In the genomic region with DNA sequence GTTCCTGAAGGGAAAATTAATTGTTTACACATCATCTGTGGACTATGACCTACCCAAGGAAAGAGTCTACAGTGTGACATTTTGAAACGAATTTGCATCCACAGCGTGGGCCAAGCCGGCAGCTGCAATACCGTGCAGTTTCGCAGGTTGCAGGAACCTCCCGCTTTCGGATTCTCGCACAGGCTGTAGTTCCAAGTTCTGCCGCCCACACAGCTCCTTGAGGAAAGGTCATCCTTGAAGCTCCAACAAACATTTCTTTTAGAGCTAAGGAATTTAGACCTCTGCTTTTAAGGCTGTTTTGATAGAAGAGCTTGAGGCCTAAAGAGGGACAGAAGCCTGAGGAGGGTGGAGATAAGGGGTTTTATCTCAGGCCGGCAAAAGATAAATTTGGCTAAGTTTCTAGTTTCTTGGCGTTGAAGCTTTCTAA, we compare ENCODE assay signal across 9 mouse cellular contexts.
DNase-seq lines count a peak whose midpoint lies in the region; ATAC-seq and TF ChIP-seq lines count a peak whose summit lies in the region.
"Had no signal": no experiment of that assay in that cellular context is flagged by ENCODE, and none has a peak within 500 bp of the region (broad histone marks: within the 10 kb centered on the region; RNA-seq: fewer than 3 reads in every experiment).

No protein-coding gene starts in this region.

- TF ChIP-seq CTCF in layer of hippocampus, adult 2 months (conservative IDR thresholded peaks at IDR 0.05): no peak
- TF ChIP-seq CTCF in cortical plate, adult 2 months (IDR thresholded peaks at IDR 0.05; ENCODE audit: extremely low read depth, insufficient read depth, low read length): no peak

- H3K4me3 ChIP-seq in layer of hippocampus, adult 2 months: no peak overlapping the region
- H3K4me3 ChIP-seq in cortical plate, adult 2 months (ENCODE audit: insufficient read depth, low read length): no peak overlapping the region
- no peak overlapping the region for H3K4me3 ChIP-seq in forebrain, embryonic 15.5 days
- no peak overlapping the region for H3K4me3 ChIP-seq in hindbrain, embryonic 16.5 days (ENCODE audit: low read length)

- no peak for TF ChIP-seq POLR2A in cortical plate, adult 2 months (IDR thresholded peaks at IDR 0.05; ENCODE audit: extremely low read depth, insufficient read depth, low read length)

- H3K9ac ChIP-seq in forebrain, embryonic 15.5 days (replicated peaks): no peak overlapping the region
- H3K9ac ChIP-seq in hindbrain, embryonic 16.5 days (ENCODE audit: low read depth, low read length): no peak overlapping the region

- no peaks in the 10 kb centered on the region for H3K9me3 ChIP-seq in forebrain, embryonic 15.5 days
- no peaks in the 10 kb centered on the region for H3K9me3 ChIP-seq in hindbrain, embryonic 16.5 days (ENCODE audit: control insufficient read depth, low read length)

- no peaks in the 10 kb centered on the region for H3K36me3 ChIP-seq in forebrain, embryonic 15.5 days
- H3K36me3 ChIP-seq in hindbrain, embryonic 16.5 days (ENCODE audit: control insufficient read depth, insufficient read depth, low read length): no peaks in the 10 kb centered on the region

- peaks cover 3% of the 10 kb centered on the region for H3K4me1 ChIP-seq in cortical plate, adult 2 months (ENCODE audit: control insufficient read depth, insufficient read depth, low read length)
- no peaks in the 10 kb centered on the region for H3K4me1 ChIP-seq in forebrain, embryonic 15.5 days
- no peaks in the 10 kb centered on the region for H3K4me1 ChIP-seq in hindbrain, embryonic 16.5 days (ENCODE audit: control insufficient read depth, insufficient read depth, low read depth, low read length)

- no peak for ATAC-seq in forebrain, embryonic 15.5 days (replicated peaks)
- ATAC-seq in hindbrain, embryonic 16.5 days: no peak

- DNase-seq in layer of hippocampus, adult 2 months (ENCODE audit: low spot score in 2 of 2): no peak
- DNase-seq in layer of hippocampus, postnatal 36 days: no peak
- peak; percentile 69 to 73 for DNase-seq in kidney, postnatal 36 days
- peak; percentile 64 for DNase-seq in right cerebral cortex, postnatal 36 days (ENCODE audit: low spot score in 2 of 2)
- DNase-seq in cerebellum, postnatal 4 days (ENCODE audit: low spot score in 2 of 2): no peak
- DNase-seq: cerebellum, adult 11-12 months had no signal

- peak overlapping the region; percentile 47; the same call in 1 of the 2 replicates for H3K27ac ChIP-seq in layer of hippocampus, adult 2 months
- peak overlapping the region; percentile 76; the same call in 1 of the 2 replicates for H3K27ac ChIP-seq in cortical plate, adult 2 months (ENCODE audit: insufficient read depth, low read length)
- no peak overlapping the region for H3K27ac ChIP-seq in forebrain, embryonic 15.5 days (replicated peaks)
- H3K27ac ChIP-seq in hindbrain, embryonic 16.5 days (ENCODE audit: low read depth, low read length): no peak overlapping the region

- no peak overlapping the region for H3K4me2 ChIP-seq in forebrain, embryonic 15.5 days (replicated peaks)
- H3K4me2 ChIP-seq in hindbrain, embryonic 16.5 days (ENCODE audit: low read length): no peak overlapping the region

- no peaks in the 10 kb centered on the region for H3K27me3 ChIP-seq in forebrain, embryonic 15.5 days
- no peaks in the 10 kb centered on the region for H3K27me3 ChIP-seq in hindbrain, embryonic 16.5 days (replicated peaks; ENCODE audit: control insufficient read depth, insufficient read depth, low read length)

- whole genome bisulfite sequencing in forebrain, embryonic 15.5 days: 93% methylated on average over 11 of the region's 11 CpGs
- WGBS in hindbrain, embryonic 16.5 days: 89% methylated on average over 11 of the region's 11 CpGs

Comparison
In these comparisons a context has a peak if more than half of its experiments do, and no peak if none do; other contexts are left out.
1. DNase-seq: peak in kidney, postnatal 36 days (2 of 2) and right cerebral cortex, postnatal 36 days (2 of 2); none in layer of hippocampus, adult 2 months (0 of 2), layer of hippocampus, postnatal 36 days (0 of 2) and cerebellum, postnatal 4 days (0 of 2).
2. H3K27ac ChIP-seq: peak in layer of hippocampus, adult 2 months (single experiment) and cortical plate, adult 2 months (single experiment); none in forebrain, embryonic 15.5 days (single experiment) and hindbrain, embryonic 16.5 days (single experiment).